Mouse (Mus musculus) CH12.LX (cell line): ENCODE results near the gene 2610528A11Rik. TPM values are rescaled to one million over a fixed set of nuclear protein-coding genes. Genes with fewer than 3 reads are reported as not detected.

ENCODE experiments used
- DNase-seq: peaks from one replicate; pipeline ENCODE4 v3.0.0-alpha.2; 2013; ENCODE audit errors: extremely low read depth
- H3K27ac ChIP-seq: 2 replicates; pipeline ENCODE4 v1.5.1; 2012; ENCODE audit warnings: low read depth, mild to moderate bottlenecking, control low read depth, moderate library complexity; ENCODE audit not compliant: insufficient read depth
- H3K27me3 ChIP-seq: replicated peaks from 2 replicates; pipeline ENCODE3; 2012; ENCODE audit warnings: inconsistent platforms
- H3K36me3 ChIP-seq, 2 experiments: replicated peaks in 1 of 2; 2 replicates each; pipeline versions ENCODE3 to v1.6.1; 2012; ENCODE audit warnings: inconsistent platforms in 1 of 2, low read length in 1 of 2, mild to moderate bottlenecking in 1 of 2, mixed read lengths in 1 of 2, moderate library complexity in 1 of 2; ENCODE audit not compliant: control insufficient read depth in 1 of 2, insufficient read depth in 1 of 2
- H3K4me1 ChIP-seq, 2 experiments: 2 replicates each; pipeline ENCODE4 v1.6.1; 2012; ENCODE audit warnings: inconsistent platforms in 1 of 2, moderate library complexity in 1 of 2; ENCODE audit not compliant: insufficient read depth in 2 of 2, control insufficient read depth in 1 of 2
- H3K4me2 ChIP-seq: 2 replicates; pipeline ENCODE4 v1.6.1; 2012; ENCODE audit warnings: low read depth, mild to moderate bottlenecking, control low read depth; ENCODE audit not compliant: poor library complexity, insufficient read depth, severe bottlenecking
- H3K4me3 ChIP-seq, 3 experiments: fragments of 150-350 bp in 1 of 3; sonication (generic) in 1 of 3; replicated peaks in 1 of 3; 2 replicates each; pipeline versions ENCODE3 to v1.5.1; 2011 to 2012; ENCODE audit warnings: low read depth in 2 of 3, low read length in 2 of 3, mild to moderate bottlenecking in 2 of 3, moderate library complexity in 2 of 3, control low read depth in 1 of 3, improper control_type of control experiment in 1 of 3, inconsistent platforms in 1 of 3, mixed read lengths in 1 of 3; ENCODE audit not compliant: poor library complexity in 1 of 3
- H3K79me2 ChIP-seq: replicated peaks from 2 replicates; pipeline ENCODE4 v1.6.1; 2012; ENCODE audit warnings: mild to moderate bottlenecking, moderate library complexity; ENCODE audit not compliant: control insufficient read depth, poor library complexity, insufficient read depth, severe bottlenecking; ENCODE audit errors: extremely low read depth
- H3K9ac ChIP-seq: 2 replicates; pipeline ENCODE4 v1.6.1; 2012; ENCODE audit warnings: low read depth, mild to moderate bottlenecking, control low read depth, moderate library complexity; ENCODE audit not compliant: insufficient read depth
- H3K9me3 ChIP-seq: replicated peaks from 2 replicates; pipeline ENCODE3; 2012; ENCODE audit warnings: low read length, inconsistent platforms, mixed read lengths
- BHLHE40 ChIP-seq: IDR thresholded peaks from 2 replicates; pipeline ENCODE4 v1.6.1; 2011; ENCODE audit warnings: mild to moderate bottlenecking, low read depth, low read length, improper control_type of control experiment
- CHD2 ChIP-seq: IDR thresholded peaks from 2 replicates; pipeline ENCODE4 v1.6.1; 2011; ENCODE audit warnings: low read length, improper control_type of control experiment
- E2F4 ChIP-seq: IDR thresholded peaks from 2 replicates; pipeline ENCODE4 v1.6.1; 2011; ENCODE audit warnings: low read depth, low read length, improper control_type of control experiment; ENCODE audit not compliant: insufficient replicate concordance
- ELF1 ChIP-seq: IDR thresholded peaks from 2 replicates; pipeline ENCODE4 v1.6.1; 2014; ENCODE audit warnings: low read depth, mild to moderate bottlenecking, inconsistent platforms, low read length, improper control_type of control experiment
- EP300 ChIP-seq: IDR thresholded peaks from 2 replicates; pipeline ENCODE4 v1.6.1; 2011; ENCODE audit warnings: low read length, improper control_type of control experiment
- ETS1 ChIP-seq: conservative IDR thresholded peaks from 2 replicates; pipeline ENCODE4 v1.6.1; 2012; ENCODE audit warnings: low read depth, mild to moderate bottlenecking, inconsistent platforms, low read length, improper control_type of control experiment, moderate library complexity
- GABPA ChIP-seq: IDR thresholded peaks from 2 replicates; pipeline ENCODE4 v1.6.1; 2012; ENCODE audit warnings: low read depth, low read length, improper control_type of control experiment, inconsistent platforms; ENCODE audit not compliant: insufficient replicate concordance
- HCFC1 ChIP-seq: IDR thresholded peaks from 2 replicates; pipeline ENCODE4 v1.6.1; 2012; ENCODE audit warnings: low read depth, mild to moderate bottlenecking, inconsistent platforms, low read length, improper control_type of control experiment
- IRF4 ChIP-seq: IDR thresholded peaks from 2 replicates; pipeline ENCODE4 v1.6.1; 2014; ENCODE audit warnings: low read depth, mild to moderate bottlenecking, inconsistent platforms, low read length, improper control_type of control experiment
- JUND ChIP-seq: conservative IDR thresholded peaks from 2 replicates; pipeline ENCODE4 v1.6.1; 2011; ENCODE audit warnings: low read depth, low read length, improper control_type of control experiment
- KAT2A ChIP-seq: IDR thresholded peaks from 2 replicates; pipeline ENCODE4 v1.6.1; 2012; ENCODE audit warnings: low read length, improper control_type of control experiment, inconsistent platforms; ENCODE audit not compliant: insufficient replicate concordance
- MAZ ChIP-seq: IDR thresholded peaks from 2 replicates; pipeline ENCODE4 v1.6.1; 2012; ENCODE audit warnings: low read depth, mild to moderate bottlenecking, inconsistent platforms, low read length, improper control_type of control experiment, moderate library complexity
- MEF2A ChIP-seq: IDR thresholded peaks from 2 replicates; pipeline ENCODE4 v1.6.1; 2014; ENCODE audit warnings: low read depth, mild to moderate bottlenecking, inconsistent platforms, low read length, improper control_type of control experiment, borderline replicate concordance
- MXI1 ChIP-seq: IDR thresholded peaks from 2 replicates; pipeline ENCODE4 v1.6.1; 2011; ENCODE audit warnings: mild to moderate bottlenecking, low read depth, low read length, improper control_type of control experiment
- MYC ChIP-seq: IDR thresholded peaks from 2 replicates; pipeline ENCODE4 v1.6.1; 2011; ENCODE audit warnings: low read depth, mild to moderate bottlenecking, improper control_type of control experiment, low read length
- NRF1 ChIP-seq: IDR thresholded peaks from 2 replicates; pipeline ENCODE4 v1.6.1; 2014; ENCODE audit warnings: low read depth, mild to moderate bottlenecking, inconsistent platforms, low read length, improper control_type of control experiment, moderate library complexity
- PAX5 ChIP-seq: IDR thresholded peaks from 2 replicates; pipeline ENCODE4 v1.6.1; 2012; ENCODE audit warnings: low read length, inconsistent platforms, mixed read lengths
- POLR2A ChIP-seq: IDR thresholded peaks from 2 replicates; pipeline ENCODE4 v1.6.1; 2011; ENCODE audit warnings: low read depth, mild to moderate bottlenecking, improper control_type of control experiment, low read length
- POLR2AphosphoS2 ChIP-seq: IDR thresholded peaks from 2 replicates; pipeline ENCODE4 v1.6.1; 2011; ENCODE audit warnings: low read depth, low read length, improper control_type of control experiment
- RAD21 ChIP-seq: IDR thresholded peaks from 2 replicates; pipeline ENCODE4 v1.6.1; 2011; ENCODE audit warnings: low read depth, mild to moderate bottlenecking, low read length, improper control_type of control experiment, moderate library complexity
- SIN3A ChIP-seq: IDR thresholded peaks from 2 replicates; pipeline ENCODE4 v1.6.1; 2012; ENCODE audit warnings: low read length, improper control_type of control experiment, inconsistent platforms
- TBP ChIP-seq: conservative IDR thresholded peaks from 2 replicates; pipeline ENCODE4 v1.6.1; 2011; ENCODE audit warnings: low read depth, low read length, improper control_type of control experiment
- TCF12 ChIP-seq: IDR thresholded peaks from 2 replicates; pipeline ENCODE4 v1.6.1; 2014; ENCODE audit warnings: low read depth, mild to moderate bottlenecking, inconsistent platforms, low read length, improper control_type of control experiment
- UBTF ChIP-seq: IDR thresholded peaks from 2 replicates; pipeline ENCODE4 v1.6.1; 2012; ENCODE audit warnings: low read depth, mild to moderate bottlenecking, inconsistent platforms, low read length, improper control_type of control experiment, moderate library complexity
- USF1 ChIP-seq: IDR thresholded peaks from 2 replicates; pipeline ENCODE4 v1.6.1; 2014; ENCODE audit warnings: low read depth, mild to moderate bottlenecking, inconsistent platforms, low read length, improper control_type of control experiment
- USF2 ChIP-seq: conservative IDR thresholded peaks from 2 replicates; pipeline ENCODE4 v1.6.1; 2011; ENCODE audit warnings: low read depth, low read length, improper control_type of control experiment
- ZC3H11A ChIP-seq: IDR thresholded peaks from 2 replicates; pipeline ENCODE4 v1.6.1; 2012; ENCODE audit warnings: low read depth, mild to moderate bottlenecking, inconsistent platforms, low read length, improper control_type of control experiment
- ZMIZ1 ChIP-seq: IDR thresholded peaks from 2 replicates; pipeline ENCODE4 v1.6.1; 2012; ENCODE audit warnings: low read depth, mild to moderate bottlenecking, inconsistent platforms, low read length, improper control_type of control experiment
- ZNF384 ChIP-seq: IDR thresholded peaks from 2 replicates; pipeline ENCODE4 v1.6.1; 2012; ENCODE audit warnings: low read depth, low read length, improper control_type of control experiment, inconsistent platforms
- dilution Hi-C: fragments of 300-500 bp; cut with MboI; formaldehyde crosslinking; loops from 2 replicates; pipeline ENCODE4 v1.14.3; 2020; ENCODE audit warnings: low sequenced_read_pairs; ENCODE audit not compliant: extremely low pct_unique_long_range_greater_than_20kb, extremely low pct_ligation_motif_present
- in situ Hi-C: fragments of 300-500 bp; cut with MboI; formaldehyde crosslinking; loops from 3 replicates; pipeline ENCODE4 v1.14.3; 2019; ENCODE audit warnings: low sequenced_read_pairs, low pct_ligation_motif_present, low pct_unique_long_range_greater_than_20kb, mixed read lengths
- polyA plus RNA-seq: library from polyadenylated mRNA; unstranded; fragments of >175 nt; gene quantifications from 2 replicates; pipeline ENCODE4 v1.2.1, GENCODE M21; 2012; ENCODE audit warnings: low read depth; ENCODE audit not compliant: insufficient read length
- total RNA-seq, 2 experiments: library from RNA; depleted of rRNA; stranded (reverse); fragments of 300-350 nt in 1 of 2; fragments of >200 nt in 1 of 2; gene quantifications; 2 replicates each; pipeline ENCODE4 v1.2.3; 2012 to 2014

2610528A11Rik gene
- total RNA-seq (2012; rRNA removed), result not detected in 2 replicates
- not detected in 2 replicates for total RNA-seq (2014; rRNA removed)
- polyA plus RNA-seq, result not detected in 2 replicates

- Histone ChIP-seq H3K9me3 (no peaks in the 10 kb centered on the region), H3K27ac (no peak within 1 kb of the TSS), H3K9ac (no peak within 1 kb of the TSS), H3K27me3 (no peaks in the 10 kb centered on the region), H3K4me3 (no peak within 1 kb of the TSS), H3K79me2 (no peaks in the 10 kb centered on the region), H3K4me1 (peaks cover 0 to 7% of the 10 kb centered on the region in 2 experiments; a peak in 1 of 4 replicates), H3K4me2 (no peak within 1 kb of the TSS), H3K36me3 (peaks cover 8 to 25% of the 10 kb centered on the region in 2 experiments)
- dilution Hi-C loops, result no loop called here
- no peak for DNase-seq
- TF ChIP-seq NRF1, result no peak
- TF ChIP-seq ELF1, result no peak
- TF ChIP-seq IRF4, result no peak
- TF ChIP-seq UBTF, result no peak
- TF ChIP-seq USF1, result no peak
- TF ChIP-seq POLR2AphosphoS2, result no peak
- TF ChIP-seq TCF12, result no peak
- no peak for TF ChIP-seq MXI1
- no peak for TF ChIP-seq ZC3H11A
- no peak for TF ChIP-seq EP300
- no peak for TF ChIP-seq SIN3A
- TF ChIP-seq ETS1, result no peak
- no peak for TF ChIP-seq JUND
- TF ChIP-seq HCFC1, result no peak
- TF ChIP-seq PAX5, result no peak
- TF ChIP-seq GABPA, result no peak
- no peak for TF ChIP-seq KAT2A
- TF ChIP-seq MEF2A, result no peak
- TF ChIP-seq MAZ, result no peak
- in situ Hi-C loops, result no loop called here
Measured at GRCm38 (mm10) chr14:37113922-37114321, at the start of gene 2610528A11Rik. 2610528A11Rik (minus strand) TSS chr14:37114022.

- Histone ChIP-seq H3K4me3 (no peak overlapping the region), H3K4me2 (no peak overlapping the region), H3K79me2 (no peaks in the 10 kb centered on the region), H3K36me3 (no peaks in the 10 kb centered on the region), H3K4me1 (peaks cover 0 to 10% of the 10 kb centered on the region in 2 experiments; a peak in 2 of 4 replicates), H3K27ac (no peak overlapping the region), H3K27me3 (no peaks in the 10 kb centered on the region), H3K9ac (no peak overlapping the region), H3K9me3 (no peaks in the 10 kb centered on the region)
- no peak for DNase-seq
- in situ Hi-C loops, result no loop called here
- dilution Hi-C loops, result no loop called here
- TF ChIP-seq JUND, result no peak
- no peak for TF ChIP-seq RAD21
- no peak for TF ChIP-seq CHD2
- no peak for TF ChIP-seq E2F4
- no peak for TF ChIP-seq BHLHE40
- TF ChIP-seq MXI1, result no peak
- no peak for TF ChIP-seq POLR2A
- no peak for TF ChIP-seq ZMIZ1
- no peak for TF ChIP-seq TBP
- TF ChIP-seq ZNF384, result no peak
- no peak for TF ChIP-seq ZC3H11A
- no peak for TF ChIP-seq ELF1
- TF ChIP-seq USF1, result no peak
- no peak for TF ChIP-seq MYC
- TF ChIP-seq USF2, result no peak
Measured at GRCm38 (mm10) chr14:37163277-37163956, 49.6 kb upstream of the 2610528A11Rik start.
